Mouse (Mus musculus) left cerebral cortex, adult 9 months (tissue): ENCODE data around the gene Pcsk6.
"Not testable (repeated sequence)": the region's sequence is repeated elsewhere in the genome, so short reads cannot be mapped to it uniquely, and the experiment has no call there.

Experiments
- DNase-seq, 2 experiments: peaks; one replicate each; pipeline ENCODE4 v3.0.0; 2022; ENCODE audit warnings: low spot score in 2 of 2

Gene Pcsk6

GRCm38 (mm10) chr7:66048446-66049230, 187.1 kb downstream of the Pcsk6 start:
- no peak for DNase-seq

- DNase-seq = no peak
Observed at GRCm38 (mm10) chr7:66053946-66054483, 192.5 kb downstream of the Pcsk6 start.

GRCm38 (mm10) chr7:66055356-66055755, 193.8 kb downstream of the Pcsk6 start:
- not testable (repeated sequence) for DNase-seq

GRCm38 (mm10) chr7:66058703-66059102, 197.2 kb downstream of the Pcsk6 start, which contains the start of gene Snrpa1:
Gene Snrpa1 (plus strand): TSS chr7:66059003.
- DNase-seq = no peak

- DNase-seq = peak; percentile 38 to 86
Observed at GRCm38 (mm10) chr7:66060066-66060956, 198.8 kb downstream of the Pcsk6 start.

- no peak for DNase-seq
Observed at GRCm38 (mm10) chr7:66061057-66061456, 199.5 kb downstream of the Pcsk6 start.

- peak in 1 of 2 experiments; percentile 15 for DNase-seq
Observed at GRCm38 (mm10) chr7:66076411-66076810, 214.9 kb downstream of the Pcsk6 start.

- peak; percentile 92 to 96 for DNase-seq
Observed at GRCm38 (mm10) chr7:66079364-66080230, 218.1 kb downstream of the Pcsk6 start, which contains the start of gene Selenos. Gene Selenos (plus strand): TSS chr7:66079649.

- DNase-seq = peak in 1 of 2 experiments; percentile 12
Observed at GRCm38 (mm10) chr7:66080231-66080613, 218.7 kb downstream of the Pcsk6 start.

GRCm38 (mm10) chr7:66083757-66084156, 222.2 kb downstream of the Pcsk6 start:
- no peak for DNase-seq

GRCm38 (mm10) chr7:66084546-66084945, 223.0 kb downstream of the Pcsk6 start:
- DNase-seq = no peak

- peak in 1 of 2 experiments; percentile 63 for DNase-seq
Observed at GRCm38 (mm10) chr7:66087652-66088051, 226.1 kb downstream of the Pcsk6 start.

- no peak for DNase-seq
Observed at GRCm38 (mm10) chr7:66088077-66088476, 226.5 kb downstream of the Pcsk6 start.

- no peak for DNase-seq
Observed at GRCm38 (mm10) chr7:66090676-66091190, 229.2 kb downstream of the Pcsk6 start.

- no peak for DNase-seq
Observed at GRCm38 (mm10) chr7:66091553-66091952, 230.0 kb downstream of the Pcsk6 start.

GRCm38 (mm10) chr7:66092656-66093055, 231.1 kb downstream of the Pcsk6 start:
- DNase-seq = no peak

- DNase-seq = no peak
Observed at GRCm38 (mm10) chr7:66094141-66094540, 232.6 kb downstream of the Pcsk6 start.

GRCm38 (mm10) chr7:66098803-66099202, 237.3 kb downstream of the Pcsk6 start:
- DNase-seq = no peak
